In genomic region chr1:130716513-130717290, GRCm38 (mm10) we compare ENCODE assay signal across 8 mouse cellular contexts. TPM values are rescaled to one million over a fixed set of nuclear protein-coding genes. Genes with fewer than 3 reads are reported as not detected.
DNase-seq lines count a peak whose midpoint lies in the region; ATAC-seq and TF ChIP-seq lines count a peak whose summit lies in the region.

No protein-coding gene starts in this region.

- H3K4me3 ChIP-seq in heart, adult 2 months: peak overlapping the region; percentile 89
- H3K4me3 ChIP-seq in embryonic facial prominence, embryonic 12.5 days: peak overlapping the region; percentile 87
- peak overlapping the region; percentile 94 for H3K4me3 ChIP-seq in hindbrain, embryonic 10.5 days
- H3K4me3 ChIP-seq in left cerebral cortex, adult 2 months: peak overlapping the region; percentile 99
- H3K4me3 ChIP-seq in megakaryocyte, embryonic 14.5 days (replicated peaks): peak overlapping the region; percentile 93

- no peak for TF ChIP-seq CTCF in heart, adult 2 months (IDR thresholded peaks at IDR 0.05)
- TF ChIP-seq CTCF in left cerebral cortex, adult 2 months (IDR thresholded peaks at IDR 0.05): no peak

- peaks cover 19% of the 10 kb centered on the region for H3K36me3 ChIP-seq in heart, adult 2 months (ENCODE audit: control insufficient read depth, insufficient read depth, low read length)
- H3K36me3 ChIP-seq in embryonic facial prominence, embryonic 12.5 days: peaks cover 5% of the 10 kb centered on the region
- peaks cover 22% of the 10 kb centered on the region for H3K36me3 ChIP-seq in hindbrain, embryonic 10.5 days
- peaks cover 59% of the 10 kb centered on the region for H3K36me3 ChIP-seq in megakaryocyte, embryonic 14.5 days (replicated peaks; ENCODE audit: low read length)

- H3K79me2 ChIP-seq in heart, adult 2 months (replicated peaks; ENCODE audit: control insufficient read depth, insufficient read depth, low read length): no peaks in the 10 kb centered on the region; the same call in 1 of the 2 replicates

- intact Hi-C loops in heart, adult 2 months (cut with DNase I): loop anchor here (10.0 kb wide), 1 partner anchor 378 kb away; the partner anchor contains the start of gene Mapkapk2
- intact Hi-C loops in left cerebral cortex, adult 2 months (cut with DNase I): loop anchor here (10.0 kb wide), 1 partner anchor 338 kb away; no protein-coding TSS in a partner anchor

- H3K27ac ChIP-seq in heart, adult 2 months: peak overlapping the region; percentile 96
- H3K27ac ChIP-seq in embryonic facial prominence, embryonic 12.5 days: peak overlapping the region; percentile 70
- peak overlapping the region; percentile 97 for H3K27ac ChIP-seq in hindbrain, embryonic 10.5 days
- peak overlapping the region; percentile 96 for H3K27ac ChIP-seq in left cerebral cortex, adult 2 months

- DNase-seq in heart, adult 2 months: no peak
- DNase-seq in heart, adult 8-10 months (ENCODE audit: low spot score): no peak
- peak; percentile 26 for DNase-seq in MEL-GATA-1-ER (ENCODE audit: extremely low read depth, low read depth)
- DNase-seq in hindbrain, embryonic 10.5 days (ENCODE audit: low spot score): no peak
- DNase-seq in left cerebral cortex, adult 2 months (ENCODE audit: extremely low spot score in 1 of 2, low spot score in 2 of 2): peak; percentile 41 to 43
- DNase-seq in spleen, postnatal 4 days (ENCODE audit: low spot score in 2 of 2): peak; percentile 53 to 82

- WGBS in heart, adult 2 months: under 1% methylated on average over 42 of the region's 42 CpGs
- WGBS in embryonic facial prominence, embryonic 12.5 days: under 1% methylated on average over 42 of the region's 42 CpGs
- under 1% methylated on average over 42 of the region's 42 CpGs for WGBS in hindbrain, embryonic 10.5 days

- no peaks in the 10 kb centered on the region for H3K27me3 ChIP-seq in heart, adult 2 months (ENCODE audit: control insufficient read depth, insufficient read depth, low read length)
- no peaks in the 10 kb centered on the region for H3K27me3 ChIP-seq in embryonic facial prominence, embryonic 12.5 days
- H3K27me3 ChIP-seq in hindbrain, embryonic 10.5 days (ENCODE audit: insufficient read depth, poor library complexity, severe bottlenecking): peaks cover 14% of the 10 kb centered on the region
- H3K27me3 ChIP-seq in megakaryocyte, embryonic 14.5 days (replicated peaks): no peaks in the 10 kb centered on the region

- peak overlapping the region; percentile 77 for H3K4me2 ChIP-seq in embryonic facial prominence, embryonic 12.5 days (replicated peaks)

- no peaks in the 10 kb centered on the region for H3K9me3 ChIP-seq in embryonic facial prominence, embryonic 12.5 days
- no peaks in the 10 kb centered on the region for H3K9me3 ChIP-seq in hindbrain, embryonic 10.5 days
- H3K9me3 ChIP-seq in megakaryocyte, embryonic 14.5 days: no peaks in the 10 kb centered on the region

- no peak for TF ChIP-seq POLR2A in heart, adult 2 months (IDR thresholded peaks at IDR 0.05; ENCODE audit: insufficient read depth, low read depth, low read length)

- peaks cover 4% of the 10 kb centered on the region for H3K4me1 ChIP-seq in heart, adult 2 months (ENCODE audit: control insufficient read depth, insufficient read depth, low read length)
- peaks cover 14% of the 10 kb centered on the region for H3K4me1 ChIP-seq in embryonic facial prominence, embryonic 12.5 days
- H3K4me1 ChIP-seq in hindbrain, embryonic 10.5 days (replicated peaks): peaks cover 39% of the 10 kb centered on the region
- H3K4me1 ChIP-seq in megakaryocyte, embryonic 14.5 days: peaks cover 55% of the 10 kb centered on the region

- peak overlapping the region; percentile 91 for H3K9ac ChIP-seq in heart, adult 2 months (ENCODE audit: low read depth, low read length)
- peak overlapping the region; percentile 88 for H3K9ac ChIP-seq in embryonic facial prominence, embryonic 12.5 days

- TF ChIP-seq EP300 in heart, adult 2 months (IDR thresholded peaks at IDR 0.05; ENCODE audit: insufficient read depth, low read depth, low read length): no peak

- ATAC-seq in embryonic facial prominence, embryonic 12.5 days (ENCODE audit: insufficient number of reproducible peaks, insufficient read depth, low FRiP score, low TSS enrichment): peak; percentile 4; the same call in 1 of the 2 replicates

RNA-seq across cellular contexts. Expression of gene Yod1, which starts 0.4 kb away (rescaled TPM):
- 1 to 10 TPM; 3.7 to 4.9 TPM for total RNA-seq in heart, adult 2 months (2021)
- polyA plus RNA-seq in heart, adult 2 months (2012; rRNA removed): 1.2 and 2.2 TPM in 2 replicates
- 1 to 10 TPM; 3.1 to 4.5 (median 4.0) TPM for total RNA-seq in heart, adult 8-10 months (2022)
- 11.9 and 13.4 TPM in 2 replicates for polyA plus RNA-seq in embryonic facial prominence, embryonic 12.5 days (2016; fragmentation: Nextera tagmentation; extraction: Ambion mirVana)
- polyA plus RNA-seq in hindbrain, embryonic 10.5 days (2016; fragmentation: Nextera tagmentation; extraction: Ambion mirVana): 11.4 and 13.3 TPM in 2 replicates
- total RNA-seq in left cerebral cortex, adult 2 months (2021): 10 to 100 TPM; 16.0 to 17.2 TPM
- 0.95 and 2.4 TPM in 2 replicates for polyA plus RNA-seq in megakaryocyte, embryonic 14.5 days (2012; ENCODE audit: insufficient read depth, low replicate concordance)

RNA-seq across cellular contexts. Expression of gene Gm29427, which starts 1.1 kb away (rescaled TPM):
- total RNA-seq in heart, adult 2 months (2021): under 1 TPM; 0.14 to 0.16 TPM
- 0.14 and 0.32 TPM in 2 replicates for polyA plus RNA-seq in heart, adult 2 months (2012; rRNA removed)
- not detected for total RNA-seq in heart, adult 8-10 months (2022)
- not detected in 2 replicates for polyA plus RNA-seq in embryonic facial prominence, embryonic 12.5 days (2016; fragmentation: Nextera tagmentation; extraction: Ambion mirVana)
- polyA plus RNA-seq in hindbrain, embryonic 10.5 days (2016; fragmentation: Nextera tagmentation; extraction: Ambion mirVana): not detected in 2 replicates
- not detected for total RNA-seq in left cerebral cortex, adult 2 months (2021)
- polyA plus RNA-seq in megakaryocyte, embryonic 14.5 days (2012; ENCODE audit: insufficient read depth, low replicate concordance): not detected in 2 replicates

RNA-seq across cellular contexts. Expression of gene Pfkfb2, which starts 12.4 kb away (rescaled TPM):
- total RNA-seq in heart, adult 2 months (2021): 10 to 100 TPM; 82.5 to 96.6 TPM
- 31.9 and 58.5 TPM in 2 replicates for polyA plus RNA-seq in heart, adult 2 months (2012; rRNA removed)
- total RNA-seq in heart, adult 8-10 months (2022): 100 to 1,000 TPM in 1 of 4 experiments, 10 to 100 TPM in 3; 79.2 to 109 (median 83.8) TPM
- polyA plus RNA-seq in embryonic facial prominence, embryonic 12.5 days (2016; fragmentation: Nextera tagmentation; extraction: Ambion mirVana): 10.0 and 11.2 TPM in 2 replicates
- 5.3 and 6.7 TPM in 2 replicates for polyA plus RNA-seq in hindbrain, embryonic 10.5 days (2016; fragmentation: Nextera tagmentation; extraction: Ambion mirVana)
- total RNA-seq in left cerebral cortex, adult 2 months (2021): 10 to 100 TPM; 43.3 to 45.7 TPM
- 1.8 and 2.5 TPM in 2 replicates for polyA plus RNA-seq in megakaryocyte, embryonic 14.5 days (2012; ENCODE audit: insufficient read depth, low replicate concordance)

RNA-seq across cellular contexts. Expression of gene AA986860, which starts 15.1 kb away (rescaled TPM):
- total RNA-seq in heart, adult 2 months (2021): under 1 TPM; 0.43 to 0.47 TPM
- polyA plus RNA-seq in heart, adult 2 months (2012; rRNA removed): 0.41 and 0.82 TPM in 2 replicates
- total RNA-seq in heart, adult 8-10 months (2022): under 1 TPM; 0.30 to 0.69 (median 0.36) TPM
- polyA plus RNA-seq in embryonic facial prominence, embryonic 12.5 days (2016; fragmentation: Nextera tagmentation; extraction: Ambion mirVana): 0.83 and 1.00 TPM in 2 replicates
- polyA plus RNA-seq in hindbrain, embryonic 10.5 days (2016; fragmentation: Nextera tagmentation; extraction: Ambion mirVana): 0.51 and 0.73 TPM in 2 replicates
- 1 to 10 TPM; 1.3 to 1.7 TPM for total RNA-seq in left cerebral cortex, adult 2 months (2021)
- polyA plus RNA-seq in megakaryocyte, embryonic 14.5 days (2012; ENCODE audit: insufficient read depth, low replicate concordance): 4.5 and 39.9 TPM in 2 replicates

RNA-seq across cellular contexts. Expression of gene C4bp, which starts 55.3 kb away (rescaled TPM):
- not detected for total RNA-seq in heart, adult 2 months (2021)
- polyA plus RNA-seq in heart, adult 2 months (2012; rRNA removed): not detected in 2 replicates
- total RNA-seq in heart, adult 8-10 months (2022): not detected
- polyA plus RNA-seq in embryonic facial prominence, embryonic 12.5 days (2016; fragmentation: Nextera tagmentation; extraction: Ambion mirVana): not detected in 2 replicates
- not detected in 2 replicates for polyA plus RNA-seq in hindbrain, embryonic 10.5 days (2016; fragmentation: Nextera tagmentation; extraction: Ambion mirVana)
- not detected for total RNA-seq in left cerebral cortex, adult 2 months (2021)
- not detected in 2 replicates for polyA plus RNA-seq in megakaryocyte, embryonic 14.5 days (2012; ENCODE audit: insufficient read depth, low replicate concordance)

Comparison
In these comparisons a context has a peak if more than half of its experiments do, and no peak if none do; other contexts are left out.
1. DNase-seq: peak in MEL-GATA-1-ER (single experiment), left cerebral cortex, adult 2 months (2 of 2) and spleen, postnatal 4 days (2 of 2); none in heart, adult 2 months (0 of 2), heart, adult 8-10 months (single experiment) and hindbrain, embryonic 10.5 days (single experiment).
2. Peak in every context shown above with its lines, with median percentiles within 50 percentile points of each other: H3K27ac ChIP-seq and H3K4me3 ChIP-seq.